Mouse (Mus musculus) layer of hippocampus, postnatal 10 days (tissue): ENCODE measurements around the gene I0C0044D17Rik. TPM values are rescaled to one million over a fixed set of nuclear protein-coding genes. Genes with fewer than 3 reads are reported as not detected.
"Not testable (repeated sequence)": the region's sequence is repeated elsewhere in the genome, so short reads cannot be mapped to it uniquely, and the experiment has no call there.

ENCODE experiments used
- DNase-seq, 2 experiments: peaks; one replicate each; pipeline ENCODE4 v3.0.0; 2021; ENCODE audit warnings: low spot score in 2 of 2
- long read RNA-seq: library from polyadenylated mRNA; stranded (forward); transcript quantifications from one replicate; pipeline ENCODE4 v2.0.0, GENCODE M21; 2023
- total RNA-seq, 2 experiments: library from RNA; stranded (reverse); gene quantifications; 2 replicates each; pipeline ENCODE4 v1.2.3; 2021

The I0C0044D17Rik gene
- not detected for total RNA-seq
- long read RNA-seq: 0 reads

GRCm38 (mm10) chr4:98823740-98824139, at the start of gene I0C0044D17Rik:
I0C0044D17Rik (minus strand) TSS chr4:98823840.
- not testable (repeated sequence) for DNase-seq

DNA sequence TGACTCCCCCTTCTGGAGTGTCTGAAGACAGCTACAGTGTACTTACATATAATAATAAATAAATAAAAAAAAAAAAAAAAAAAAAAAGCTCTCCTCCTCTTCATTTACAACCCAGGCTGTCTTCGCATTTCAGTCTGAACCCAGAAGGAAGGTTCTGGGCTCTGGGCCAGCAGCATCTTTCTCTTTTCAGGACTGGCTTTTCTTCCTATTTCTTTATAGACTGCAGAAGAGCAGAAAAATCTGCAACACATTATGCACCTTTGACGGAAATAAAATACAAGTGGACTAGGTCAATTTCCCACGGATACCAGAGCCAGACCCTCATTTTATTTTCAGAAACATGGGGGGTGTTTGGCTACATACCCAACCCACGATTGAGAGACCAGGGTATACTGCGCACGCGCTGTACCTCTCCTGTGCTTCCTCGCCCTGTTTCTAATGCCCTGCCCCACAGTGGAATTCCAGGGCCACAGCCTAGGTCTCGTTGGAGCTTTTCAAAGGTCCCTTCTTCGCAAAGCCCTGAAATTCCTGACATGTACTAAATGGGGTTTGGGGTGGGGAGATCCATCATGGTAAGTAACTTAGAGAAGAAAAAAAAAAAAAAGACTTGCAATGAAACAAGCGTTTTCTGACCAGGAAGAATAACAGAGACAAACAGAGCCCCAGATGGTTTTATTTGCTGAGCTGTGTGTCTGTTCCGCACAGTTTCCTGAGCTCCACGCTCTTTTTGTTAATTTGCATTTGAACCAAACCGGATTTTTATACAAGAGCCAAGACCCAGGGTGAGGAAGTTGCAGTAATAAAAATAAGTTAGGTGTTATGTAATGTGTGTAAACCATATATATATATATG, 42.0 kb upstream of the I0C0044D17Rik start:
- DNase-seq: peak; percentile 35 to 57

DNA sequence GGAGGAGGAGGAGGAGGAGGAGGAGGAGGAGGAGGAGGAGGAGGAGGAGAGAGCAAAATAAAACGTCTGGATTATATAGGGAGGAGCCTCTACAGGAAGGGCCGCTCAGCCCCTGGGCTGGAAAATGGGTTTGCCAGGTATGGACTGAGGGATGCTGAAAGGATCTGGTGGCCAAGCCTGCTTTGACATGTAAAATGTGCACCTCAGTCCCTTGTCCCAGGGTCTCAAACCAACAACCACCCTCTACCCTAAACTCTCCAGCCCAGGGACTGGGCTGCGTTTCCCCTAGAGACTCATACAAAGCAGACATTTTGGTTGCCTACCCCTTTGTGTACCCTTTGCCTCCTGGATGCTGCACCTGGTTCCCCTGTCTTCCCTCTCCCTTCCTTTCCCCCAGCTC, 40.9 kb upstream of the I0C0044D17Rik start:
- DNase-seq: no peak

DNA sequence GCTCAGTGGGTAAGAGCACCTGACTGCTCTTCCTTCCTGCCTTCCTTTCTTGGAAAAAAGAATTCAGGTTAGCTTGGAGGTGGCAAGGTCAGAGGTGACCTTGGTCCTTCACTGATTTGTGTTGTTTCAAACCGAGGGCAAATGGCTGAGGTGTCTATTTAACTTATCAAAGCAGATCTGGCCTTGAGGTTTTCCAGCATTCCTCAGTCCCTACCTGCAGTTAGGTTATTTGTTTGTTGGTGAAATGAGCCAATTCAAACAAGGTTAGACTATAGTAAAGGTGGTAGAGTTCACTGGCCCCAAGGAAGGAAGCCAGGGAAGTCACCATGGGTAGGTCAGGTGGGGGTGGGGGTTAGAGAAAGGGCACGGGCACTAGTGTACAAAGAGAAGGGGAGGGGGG, 40.5 kb upstream of the I0C0044D17Rik start:
- DNase-seq: no peak

DNA sequence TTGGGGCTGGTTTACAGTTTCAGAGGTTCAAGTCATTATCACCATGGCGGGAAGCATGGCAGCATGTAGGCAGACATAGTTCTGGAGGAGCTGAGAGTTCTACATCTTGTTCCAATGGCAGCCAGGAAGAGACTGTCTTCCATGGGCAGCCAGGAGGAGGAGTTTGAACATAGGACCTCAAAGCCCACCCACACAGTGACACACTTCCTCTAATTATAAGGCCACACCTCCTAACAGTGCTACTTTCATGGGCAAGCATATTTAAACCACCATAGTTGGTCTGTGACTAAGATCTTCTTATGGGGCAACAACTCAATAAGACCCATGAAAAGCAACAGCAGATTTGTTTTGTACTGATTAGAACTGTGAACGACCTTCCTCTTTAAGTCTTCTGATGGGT, 39.8 kb upstream of the I0C0044D17Rik start:
- DNase-seq: no peak

DNA sequence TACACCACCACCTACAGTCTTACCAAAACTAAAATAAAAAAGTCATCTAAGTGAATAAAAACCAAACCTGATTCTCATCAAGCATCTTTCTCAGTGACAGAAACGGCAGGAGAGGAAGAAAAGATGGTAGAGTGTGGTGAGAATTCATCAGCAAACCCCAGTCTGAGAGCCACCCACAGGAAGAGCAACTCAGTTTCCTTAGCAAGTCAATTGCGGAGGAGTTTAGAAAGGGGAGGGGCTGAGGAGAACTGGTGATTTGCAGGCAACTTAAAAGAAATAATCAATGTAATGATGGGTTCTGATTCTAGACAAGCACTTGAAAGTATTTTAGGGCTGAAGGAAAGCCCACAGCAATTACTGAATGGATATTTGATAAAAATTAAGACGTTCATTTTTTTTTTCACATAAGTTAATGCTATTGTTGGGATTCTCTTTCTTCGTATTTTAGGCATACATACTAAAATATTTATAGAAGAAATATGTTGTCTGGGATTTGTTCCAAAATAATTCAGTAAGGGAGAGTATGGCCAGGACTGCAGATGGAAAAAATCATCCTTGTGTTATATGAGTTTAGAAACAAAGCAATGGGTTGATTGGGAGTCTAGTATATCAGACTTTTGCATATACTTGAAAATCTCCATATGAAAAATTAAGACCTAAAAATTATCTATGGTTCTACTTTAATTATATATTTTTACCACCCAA, 34.7 kb upstream of the I0C0044D17Rik start:
- DNase-seq: no peak

GRCm38 (mm10) chr4:98857037-98857648, 33.5 kb upstream of the I0C0044D17Rik start:
- no peak for DNase-seq

DNA sequence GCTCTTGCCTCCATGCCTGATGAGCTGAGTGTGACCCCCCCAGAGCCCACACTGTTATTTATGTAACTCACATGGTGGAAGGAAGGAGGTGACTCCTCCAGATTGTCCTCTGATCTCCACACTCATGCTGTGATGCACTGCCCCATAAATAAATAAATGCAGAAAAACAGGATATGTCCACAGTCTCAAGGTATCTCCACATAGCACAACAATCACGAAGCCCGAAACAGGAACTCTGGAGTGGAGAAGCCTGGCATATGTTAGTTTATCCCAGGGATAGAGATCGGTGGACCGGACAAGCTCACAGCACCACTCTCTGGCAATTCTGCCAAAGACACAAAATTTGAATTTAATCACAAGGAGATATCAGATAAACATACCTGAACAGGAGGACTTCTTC, 30.3 kb upstream of the I0C0044D17Rik start:
- DNase-seq: no peak

DNA sequence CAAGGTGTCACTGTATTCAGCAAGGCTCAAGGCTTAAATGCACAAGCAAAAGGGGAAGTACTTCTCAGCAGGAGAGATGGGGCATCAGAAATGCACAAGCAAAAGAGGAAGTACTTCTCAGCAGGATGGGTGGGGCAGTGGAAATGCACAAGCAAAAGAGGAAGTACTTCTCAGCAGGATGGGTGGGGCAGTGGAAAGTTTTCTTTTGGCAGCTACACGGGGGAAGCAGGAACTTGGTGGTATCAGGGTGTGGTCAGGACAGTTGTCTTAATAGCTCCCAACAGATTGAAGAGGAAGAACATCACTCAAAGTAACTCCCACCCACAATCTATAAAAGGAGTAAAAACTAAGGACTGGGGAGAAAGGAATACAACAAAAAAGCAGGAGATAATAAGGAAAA, 26.8 kb upstream of the I0C0044D17Rik start:
- not testable (repeated sequence) for DNase-seq

GRCm38 (mm10) chr4:98847120-98847885, 23.7 kb upstream of the I0C0044D17Rik start:
- DNase-seq: no peak

DNA sequence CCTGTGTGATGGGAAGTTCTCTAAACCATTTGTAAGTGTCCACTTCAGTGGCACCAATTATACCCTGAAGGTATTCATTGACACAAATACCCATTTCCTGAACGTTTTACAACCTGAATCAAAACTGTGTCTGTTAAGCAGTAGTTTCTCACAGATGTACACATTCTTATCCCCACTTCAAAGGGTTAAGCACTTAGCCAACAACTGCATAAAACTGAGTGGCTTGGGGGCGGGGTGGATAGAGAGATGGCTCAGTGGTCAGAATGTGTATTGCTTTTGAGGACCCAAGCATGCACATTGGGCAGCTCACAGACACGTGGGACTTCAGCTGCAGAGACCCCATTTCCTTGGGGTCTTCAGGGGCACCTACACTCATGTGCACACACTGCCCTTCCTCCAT, 22.8 kb upstream of the I0C0044D17Rik start:
- no peak for DNase-seq

DNA sequence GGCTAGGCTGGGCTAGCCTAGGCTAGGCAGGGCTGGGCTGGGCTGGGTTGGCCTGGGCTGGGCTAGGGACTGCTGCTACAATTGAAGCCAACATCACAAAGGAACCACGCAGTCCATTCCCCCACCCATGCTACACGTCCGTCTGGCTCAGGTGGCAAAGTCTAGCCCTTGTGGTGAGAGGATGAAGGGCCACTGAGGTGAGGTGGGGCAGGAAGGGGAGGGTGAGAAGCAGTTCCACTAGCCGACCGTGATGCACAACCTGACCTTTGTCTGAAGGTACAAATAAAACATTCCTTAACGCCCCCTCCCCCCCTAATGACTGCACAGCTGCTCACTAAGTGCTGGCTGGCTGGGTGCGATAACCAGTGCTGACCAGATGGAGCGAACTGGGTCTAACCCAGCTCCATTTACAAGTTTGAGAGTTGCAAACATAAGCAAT, 22.1 kb upstream of the I0C0044D17Rik start:
- peak; percentile 14 to 17 for DNase-seq

DNA sequence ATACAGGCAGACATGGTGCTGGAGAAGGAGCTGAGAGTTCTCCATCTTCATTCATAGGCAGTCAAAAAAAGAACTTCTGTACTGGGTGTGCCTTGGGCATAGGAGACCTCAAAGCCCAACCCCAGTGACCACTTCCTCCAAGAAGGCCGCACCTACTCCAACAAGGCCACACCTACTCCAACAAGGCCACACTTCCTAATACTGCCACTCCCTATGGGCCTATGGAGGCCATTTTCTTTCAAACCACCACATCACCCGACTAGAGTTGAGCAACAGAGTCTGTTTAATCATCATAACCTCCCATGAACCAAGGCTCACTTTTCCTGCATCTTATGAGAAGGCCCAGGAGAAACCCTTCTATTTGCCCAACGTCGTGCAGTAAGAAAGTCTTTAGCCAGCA, 21.6 kb upstream of the I0C0044D17Rik start:
- DNase-seq: no peak

DNA sequence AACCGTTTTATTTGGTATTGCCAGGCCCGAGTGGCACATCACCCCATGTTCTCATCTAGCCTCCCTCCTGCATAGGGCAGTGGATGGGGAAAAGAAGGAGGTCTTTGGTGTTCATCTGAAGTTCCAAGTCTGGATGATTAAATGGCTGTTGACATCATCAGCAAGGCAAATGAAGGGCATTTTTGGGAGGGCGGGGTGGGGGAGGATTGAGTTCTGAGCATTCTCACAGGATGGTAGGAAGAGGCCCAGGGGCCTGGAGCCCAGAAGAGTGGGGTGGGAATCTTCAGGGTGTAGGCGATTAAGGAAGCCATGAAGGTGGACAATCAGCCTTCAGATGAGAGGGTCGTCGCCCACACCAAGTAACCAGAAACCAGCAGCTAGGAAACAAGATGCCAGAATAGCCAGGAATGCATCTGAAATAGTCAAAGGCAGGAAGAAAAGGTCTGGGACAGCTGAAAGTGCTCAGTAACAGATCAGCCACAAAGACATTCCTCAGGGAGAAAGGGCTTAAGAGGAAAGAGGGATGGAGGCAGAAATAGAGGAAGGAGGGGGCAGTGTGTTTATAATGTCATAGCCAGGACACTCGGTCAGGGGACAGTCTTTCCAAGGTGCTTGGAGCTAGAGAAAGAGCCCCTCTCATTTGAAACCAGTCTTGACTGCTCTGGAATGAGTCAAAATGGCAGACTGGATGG, 20.4 kb upstream of the I0C0044D17Rik start:
- DNase-seq: no peak

DNA sequence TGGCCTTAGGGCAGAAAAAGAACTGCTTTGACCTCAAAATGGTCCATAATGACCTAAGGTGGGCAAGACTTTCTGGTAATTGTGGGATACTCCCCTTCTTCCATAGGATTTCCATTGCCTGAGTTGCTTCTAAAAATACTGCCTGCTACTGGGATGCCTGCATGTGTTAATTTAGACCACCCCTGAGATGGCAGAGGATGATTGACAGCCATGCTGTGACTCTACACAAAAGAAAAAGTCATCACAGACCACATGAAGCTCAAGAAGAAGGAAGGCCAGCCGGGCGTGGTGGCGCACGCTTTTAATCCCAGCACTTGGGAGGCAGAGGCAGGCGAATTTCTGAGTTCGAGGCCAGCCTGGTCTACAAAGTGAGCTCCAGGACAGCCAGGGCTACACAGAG, 17.6 kb upstream of the I0C0044D17Rik start:
- DNase-seq: not testable (repeated sequence)

GRCm38 (mm10) chr4:98840526-98840925, 16.9 kb upstream of the I0C0044D17Rik start:
- no peak for DNase-seq

GRCm38 (mm10) chr4:98838913-98839312, 15.3 kb upstream of the I0C0044D17Rik start:
- DNase-seq: no peak

GRCm38 (mm10) chr4:98837715-98838505, 14.3 kb upstream of the I0C0044D17Rik start:
- no peak for DNase-seq

GRCm38 (mm10) chr4:98836519-98836918, 12.9 kb upstream of the I0C0044D17Rik start:
- no peak for DNase-seq

DNA sequence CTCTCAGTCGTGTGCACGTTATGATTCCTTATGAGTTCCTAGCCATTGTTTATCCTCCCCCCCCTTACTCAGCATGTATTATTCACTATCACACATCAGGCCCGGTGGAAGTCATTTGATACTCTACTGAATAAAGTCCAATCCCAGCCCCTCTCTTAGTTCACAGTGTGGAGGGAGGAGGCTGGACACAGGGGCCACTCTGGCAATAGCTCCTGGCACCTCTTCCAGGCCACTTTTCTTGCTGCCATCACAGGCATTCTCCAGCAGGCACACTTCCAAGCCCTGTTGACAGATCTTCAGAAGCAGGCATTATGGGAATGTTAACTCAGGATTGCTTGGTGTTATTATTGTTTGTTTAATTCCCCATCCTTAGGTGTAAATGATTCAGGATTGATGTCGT, 11.1 kb upstream of the I0C0044D17Rik start:
- no peak for DNase-seq
